Mouse (Mus musculus): ENCODE results near the gene Fam98a.

Fam98a gene

DNA sequence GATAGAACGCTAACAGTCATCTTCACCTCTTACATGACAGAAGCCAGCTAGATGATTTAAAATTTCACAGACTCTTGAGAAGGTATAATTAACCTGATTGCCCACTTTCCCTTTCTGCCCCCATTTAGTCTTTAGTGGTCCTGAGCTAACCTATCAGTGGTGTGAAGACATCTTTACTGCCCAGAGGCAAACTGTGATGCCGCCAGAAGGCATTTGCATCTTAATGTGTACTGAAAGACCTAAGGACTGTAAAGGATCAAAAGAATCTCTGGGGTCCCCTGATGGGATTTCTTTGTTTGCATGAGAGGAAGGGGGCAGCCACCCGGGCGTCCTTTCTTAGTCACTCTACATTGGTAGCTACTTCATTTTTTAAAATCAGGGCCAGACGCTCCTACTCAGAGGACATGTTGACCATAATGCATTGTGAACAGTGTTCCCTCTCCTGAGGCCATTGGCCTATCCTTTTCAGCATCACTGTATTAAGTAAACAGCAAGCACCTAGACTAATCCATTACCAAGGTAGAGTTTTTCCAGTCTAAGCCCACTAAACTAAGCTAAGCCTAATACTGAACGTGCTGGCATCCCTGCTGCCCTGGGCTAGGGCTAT lies 30.4 kb downstream of the Fam98a start:
- no peak for DNase-seq

DNA sequence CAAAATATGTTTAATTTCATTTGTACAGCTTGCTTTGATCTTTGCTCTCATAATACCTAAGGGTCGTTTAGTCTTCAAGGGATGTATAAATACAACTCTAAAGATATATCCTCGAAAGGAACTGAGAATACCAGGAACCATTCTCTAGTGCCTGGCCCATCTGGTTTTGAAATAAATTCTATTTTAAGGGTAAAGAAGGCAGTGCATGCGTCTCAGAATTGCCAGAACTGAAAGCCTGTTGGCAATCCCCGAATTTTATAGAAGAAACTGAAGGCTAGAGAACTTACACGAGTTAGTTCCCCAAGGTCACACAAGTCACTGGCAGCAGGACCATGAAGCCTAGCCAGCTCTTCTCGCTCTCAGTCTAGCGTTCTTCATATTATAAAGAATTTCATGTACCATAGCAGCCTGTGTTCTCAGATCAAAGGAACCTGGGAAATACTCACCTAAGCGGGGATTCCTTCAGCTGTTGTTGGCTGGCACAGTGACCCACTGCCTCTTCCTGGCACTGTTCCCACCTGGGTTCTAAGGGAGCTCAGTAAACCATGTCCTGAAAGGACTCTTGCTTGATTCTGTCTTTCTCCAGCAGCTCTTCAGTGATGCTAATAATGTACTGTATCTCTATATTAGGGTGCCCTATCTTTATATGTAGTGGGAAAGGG lies 32.4 kb downstream of the Fam98a start:
- no peak for DNase-seq

DNA sequence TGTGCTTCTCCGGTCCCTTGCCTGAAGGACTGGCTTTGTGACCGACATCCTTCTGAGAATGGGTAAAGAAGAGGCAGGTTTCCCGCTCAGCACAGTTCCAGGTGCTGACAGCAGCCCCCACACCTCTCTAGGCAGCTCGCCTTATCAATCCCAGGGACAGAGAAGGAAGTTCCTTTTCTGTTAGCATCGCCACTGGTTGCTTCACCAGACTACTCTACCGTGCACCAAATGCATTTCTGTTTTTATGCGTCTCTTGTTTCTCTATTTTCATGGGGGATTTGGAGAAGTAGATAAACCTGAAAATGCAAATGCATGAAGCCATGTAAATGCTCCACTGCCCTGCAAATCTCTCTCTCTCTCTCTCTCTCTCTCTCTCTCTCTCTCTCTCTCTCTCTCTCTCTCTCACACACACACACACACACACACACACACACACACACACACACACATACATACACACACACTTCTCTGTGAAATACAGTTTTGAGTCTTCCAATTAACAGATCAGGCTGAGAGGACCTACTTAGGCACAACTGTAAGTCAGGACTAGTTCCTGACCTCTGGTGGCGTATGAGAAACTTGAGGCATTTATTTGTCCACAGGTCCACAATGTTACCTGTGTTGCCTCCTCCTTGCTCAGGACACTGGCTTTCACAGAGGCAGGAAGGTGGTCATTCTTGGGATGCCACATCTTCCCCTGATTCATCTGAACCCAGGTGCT lies 33.4 kb downstream of the Fam98a start:
- DNase-seq, result no peak

DNA sequence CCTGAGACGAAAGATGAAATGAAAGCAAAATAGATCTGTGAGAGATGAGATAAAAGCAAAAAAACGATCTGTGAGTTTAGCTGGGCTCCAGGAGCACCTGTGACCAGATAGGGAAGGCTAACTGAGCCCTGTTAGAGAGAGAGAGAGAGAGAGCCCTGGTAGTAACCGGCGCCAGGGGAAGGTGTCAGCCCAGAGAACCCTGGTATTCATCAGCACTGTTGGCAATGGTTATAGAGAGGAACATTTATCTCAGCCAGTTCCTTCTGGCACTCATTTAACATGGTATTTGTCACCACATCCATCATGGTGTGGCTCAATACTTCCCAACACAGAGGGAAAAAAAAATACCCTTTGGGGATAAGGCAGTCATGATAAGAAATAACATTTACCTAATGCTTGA lies 35.2 kb downstream of the Fam98a start:
- DNase-seq, result no peak

DNA sequence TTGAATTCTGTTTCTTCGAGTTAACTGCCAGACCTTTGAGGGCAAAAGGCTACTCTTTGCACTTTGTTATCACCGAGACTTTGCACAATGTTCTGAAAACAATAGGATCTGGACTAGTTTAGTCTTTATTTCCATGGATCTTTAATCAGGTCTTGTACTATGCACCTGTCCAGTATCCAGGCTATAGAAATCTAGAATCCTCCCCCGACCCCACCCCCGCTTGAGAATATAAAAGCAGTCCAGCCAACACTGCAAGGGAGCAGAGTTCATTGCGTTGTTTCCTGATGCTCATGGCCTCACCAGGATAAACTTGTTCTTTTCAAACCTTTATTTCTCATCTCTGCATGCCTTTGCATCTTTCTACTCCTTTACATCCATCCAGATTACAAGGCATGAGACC lies 42.5 kb downstream of the Fam98a start:
- DNase-seq, result no peak

DNA sequence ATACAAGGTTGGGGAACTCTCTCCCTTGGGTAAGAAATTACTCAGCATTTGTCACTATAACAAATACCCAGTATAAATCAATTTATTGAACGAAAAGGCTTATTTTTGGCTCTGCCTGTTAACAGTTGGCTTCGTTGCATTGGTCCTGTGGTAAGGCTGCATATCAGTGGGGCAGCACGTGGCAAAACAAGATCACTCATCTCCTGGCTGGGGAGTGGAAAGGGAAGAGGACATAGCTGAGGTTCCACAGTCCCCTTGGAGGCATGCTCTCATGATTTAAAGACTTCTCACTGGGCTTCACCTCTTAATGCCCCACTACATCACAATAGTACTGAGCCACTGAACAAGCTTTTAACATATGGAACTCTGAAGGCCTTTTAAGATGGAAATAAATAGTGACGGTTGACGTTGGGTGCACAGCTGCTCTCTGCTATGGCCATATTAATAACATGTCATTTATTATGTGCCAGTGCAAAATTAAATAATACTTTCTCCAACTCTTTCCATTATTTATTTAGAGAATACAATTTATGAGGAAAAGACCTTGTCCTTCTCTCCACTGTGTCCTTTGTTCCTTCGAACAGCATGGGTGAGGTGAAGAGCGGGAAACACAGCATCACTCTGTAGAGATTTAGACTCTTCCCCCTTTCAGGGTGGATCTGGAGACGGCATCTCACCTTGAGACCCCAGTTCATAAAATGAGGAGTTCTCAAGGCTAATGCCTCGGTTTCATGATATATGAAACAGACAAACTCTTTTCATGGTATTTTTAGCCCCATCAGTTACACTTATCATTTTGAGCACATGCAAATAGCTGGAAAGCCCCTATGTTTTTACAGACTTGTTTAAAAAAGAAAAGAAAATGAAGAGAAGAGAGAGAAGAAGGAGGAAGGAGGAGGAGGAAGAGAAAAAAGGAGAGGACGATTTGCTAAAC lies 44.8 kb downstream of the Fam98a start:
- no peak for DNase-seq

DNA sequence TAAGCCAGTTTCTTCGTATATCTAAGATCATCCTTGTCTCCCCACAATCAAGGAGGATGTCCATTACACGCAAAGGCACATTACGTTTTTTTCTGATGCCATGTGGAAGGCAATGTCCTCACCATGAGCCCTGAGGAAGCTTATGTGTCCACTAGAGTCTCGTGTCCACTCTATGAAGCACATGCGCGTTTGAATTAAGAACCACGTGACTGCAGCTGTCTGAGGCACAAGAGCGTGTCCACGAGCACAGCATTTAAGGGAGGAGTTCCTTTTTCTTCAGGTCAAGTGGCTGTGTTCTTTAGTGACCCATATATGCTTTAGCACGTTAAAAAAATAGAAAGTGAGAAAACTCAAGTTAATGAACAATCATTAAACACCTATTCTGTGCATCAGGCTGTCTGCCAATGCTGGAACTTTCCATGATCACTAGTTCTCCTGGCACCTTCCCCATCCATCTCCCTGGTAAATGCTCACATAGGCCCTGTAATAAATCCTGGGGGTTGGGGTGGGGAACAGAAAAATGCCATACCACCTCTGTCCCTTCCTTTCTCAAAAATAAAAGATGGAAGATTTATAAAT lies 45.6 kb downstream of the Fam98a start:
- DNase-seq, result peak; percentile 40

DNA sequence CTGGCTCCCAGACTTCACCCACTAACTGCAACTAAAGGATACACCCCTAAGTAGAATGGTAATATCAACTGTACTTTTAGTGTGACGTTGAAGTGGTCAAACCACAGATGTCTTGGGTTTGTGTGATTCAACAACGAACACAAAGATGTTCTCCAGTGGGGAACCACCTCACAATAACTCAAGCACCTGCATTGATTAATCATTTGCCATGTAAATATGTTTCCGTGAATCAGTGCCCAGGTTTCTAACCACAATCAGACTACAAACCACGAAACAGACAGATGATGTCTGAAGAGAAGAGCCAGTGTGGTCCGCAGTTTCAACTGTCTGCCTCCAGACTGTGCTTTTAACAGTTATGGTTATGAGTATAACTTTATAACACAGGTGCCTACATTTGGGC lies 46.7 kb downstream of the Fam98a start:
- no peak for DNase-seq

DNA sequence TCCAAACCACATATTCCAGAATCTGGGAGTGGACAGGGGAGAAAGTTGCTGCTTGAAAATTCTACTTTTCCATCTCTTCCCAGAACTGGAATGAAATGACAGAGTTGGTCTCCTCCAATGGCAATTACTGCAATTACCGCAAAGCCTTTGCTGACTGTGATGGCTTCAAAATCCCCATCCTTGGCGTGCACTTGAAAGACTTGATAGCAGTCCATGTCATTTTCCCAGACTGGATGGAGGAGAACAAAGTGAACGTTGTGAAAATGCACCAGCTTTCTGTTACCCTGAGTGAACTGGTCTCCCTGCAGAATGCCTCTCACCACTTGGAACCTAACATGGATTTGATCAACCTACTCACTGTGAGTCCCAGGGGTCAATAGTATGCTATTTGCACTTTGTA lies 48.7 kb downstream of the Fam98a start:
- no peak for DNase-seq

DNA sequence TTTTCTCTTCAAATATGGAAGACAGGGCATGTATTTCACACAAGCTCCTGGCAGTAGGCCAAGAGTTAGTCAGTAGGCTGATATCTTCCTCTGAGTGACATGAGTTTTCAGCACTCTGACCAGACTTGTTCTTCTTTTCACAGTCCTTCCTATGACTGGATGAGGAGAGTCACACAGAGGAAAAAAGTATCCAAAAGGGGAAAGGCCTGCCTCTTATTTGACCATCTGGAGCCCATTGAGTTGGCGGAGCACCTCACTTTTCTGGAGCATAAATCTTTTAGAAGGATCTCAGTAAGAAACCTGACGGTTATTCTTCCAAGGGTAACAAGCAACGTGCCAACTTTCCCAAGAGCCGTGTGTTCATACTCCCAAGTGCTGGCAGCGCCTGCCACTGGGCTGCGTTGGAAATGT lies 53.5 kb downstream of the Fam98a start:
- DNase-seq, result no peak

DNA sequence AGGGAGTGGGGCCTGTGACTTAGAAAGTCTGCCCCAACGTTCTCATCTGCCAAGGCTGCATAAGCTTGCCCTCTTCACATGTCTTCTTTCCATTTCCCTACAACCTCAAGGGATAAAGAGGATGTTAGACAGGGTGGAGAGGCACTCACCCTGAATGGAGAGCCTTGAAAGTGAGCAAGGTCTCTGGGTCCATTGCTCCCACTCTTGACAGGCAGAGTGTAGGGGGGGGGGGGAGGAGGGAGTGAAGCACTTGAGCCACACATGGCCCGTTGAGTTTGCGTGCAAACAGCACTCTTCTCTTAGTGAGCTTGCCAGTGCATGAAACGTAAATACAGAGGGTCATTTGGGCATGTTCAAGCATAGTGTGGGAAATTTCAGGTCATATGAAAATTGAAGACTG lies 56.5 kb downstream of the Fam98a start:
- DNase-seq, result no peak
